Mouse (Mus musculus) Patski (cell line): ENCODE data around the gene Klhl10. TPM values are rescaled to one million over a fixed set of nuclear protein-coding genes. Genes with fewer than 3 reads are reported as not detected.

Experiments
- ATAC-seq: fragments of 100-300 bp; one replicate; pipeline ENCODE4 v1.8.0; 2021
- CTCF ChIA-PET: fragments of 350-600 bp; sonication (Branson Sonifier 250); formaldehyde crosslinking; loops from one replicate; lab custom pipeline; 2022; ENCODE audit warnings: inconsistent platforms; lab: Charles Lee
- POLR2A ChIA-PET: fragments of 350-600 bp; sonication (Branson Sonifier 250); formaldehyde crosslinking; loops from one replicate; lab custom pipeline; 2022; ENCODE audit warnings: antibody characterized with exemption, inconsistent platforms; lab: Charles Lee
- DNase-seq: peaks from one replicate; pipeline ENCODE4 v3.0.0-alpha.2; 2011; ENCODE audit warnings: low read depth, low spot score
- H3K27me3 ChIP-seq: fragments of 371-371 bp; one replicate; pipeline ENCODE4 v1.5.1; 2021
- CTCF ChIP-seq: fragments of 100-300 bp; IDR thresholded peaks from one replicate; pipeline ENCODE4 v1.5.1; 2021
- in situ Hi-C: fragments of 300-500 bp; cut with MboI; formaldehyde crosslinking; loops from 3 replicates; pipeline ENCODE4 v1.11.1; 2018; ENCODE audit warnings: low pct_unique_long_range_greater_than_20kb, mixed read lengths
- polyA plus RNA-seq: library from polyadenylated mRNA; unstranded; gene quantifications from one replicate; pipeline ENCODE4 v1.2.3, GENCODE M21; 2021

The Klhl10 gene
- polyA plus RNA-seq, 1 experiment from 2014 or later, result 0.44 TPM

- no peaks in the 10 kb centered on the region for H3K27me3 ChIP-seq
- in situ Hi-C loops, result loop anchor here (5.0 kb wide), 1 partner anchor 273 kb away; no protein-coding TSS in a partner anchor
- ChIA-PET POLR2A (interaction anchor here (0.5 kb wide), 1 partner anchor 261 kb away, joined by 5 read pairs; no protein-coding TSS in a partner anchor), CTCF (interaction anchor here (1.8 kb wide), 1 partner anchor 132 kb away, joined by 4 read pairs; no protein-coding TSS in a partner anchor)
- TF ChIP-seq CTCF, result no peak
- ATAC-seq, result no peak
- no peak for DNase-seq
Measured at GRCm38 (mm10) chr11:100423836-100424235, 17.9 kb upstream of the Klhl10 start.

- ATAC-seq, result peak; percentile 76
- ChIA-PET CTCF (interaction anchor here (0.7 to 2.5 kb wide), 9 partner anchors 10 to 102 kb away, joined by 3 to 15 read pairs (median 5); partner anchors contain the start of gene Acly), POLR2A (interaction anchor here (1.0 kb wide), 1 partner anchor 27 kb away, joined by 3 read pairs; no protein-coding TSS in a partner anchor)
- no peaks in the 10 kb centered on the region for H3K27me3 ChIP-seq
- no peak for DNase-seq
- peak; percentile 93 for TF ChIP-seq CTCF
- in situ Hi-C loops, result loop anchor here (5.0 kb wide), 2 partner anchors 41 to 131 kb away; no protein-coding TSS in a partner anchor
Measured at GRCm38 (mm10) chr11:100425851-100426250, 15.9 kb upstream of the Klhl10 start.

GRCm38 (mm10) chr11:100426820-100427219 lies 14.9 kb upstream of the Klhl10 start:
- ChIA-PET POLR2A (interaction anchor here (0.6 kb wide), 2 partner anchors 182 to 336 kb away, joined by 3 to 5 read pairs; partner anchors contain the start of gene Hcrt), CTCF (interaction anchor here (1.4 to 2.5 kb wide), 3 partner anchors 11 to 95 kb away, joined by 5 to 15 read pairs (median 6); no protein-coding TSS in a partner anchor)
- DNase-seq, result no peak

GRCm38 (mm10) chr11:100428612-100429199 lies 13.0 kb upstream of the Klhl10 start:
- POLR2A ChIA-PET, result interaction anchor here (0.9 to 1.3 kb wide), 3 partner anchors 9 to 34 kb away, joined by 3 read pairs; partner anchors contain the start of gene P3h4
- DNase-seq (no peak), ATAC-seq (no peak)
- CTCF ChIA-PET, result interaction anchor here (1.1 kb wide), 1 partner anchor 9 kb away, joined by 3 read pairs; no protein-coding TSS in a partner anchor
- H3K27me3 ChIP-seq, result no peaks in the 10 kb centered on the region
- no peak for TF ChIP-seq CTCF
- in situ Hi-C loops, result loop anchor here (5.0 kb wide), 2 partner anchors 39 to 129 kb away; no protein-coding TSS in a partner anchor

More at GRCm38 (mm10) chr11:100426820-100427219, 14.9 kb upstream of the Klhl10 start:
- no peak for ATAC-seq
- H3K27me3 ChIP-seq, result no peaks in the 10 kb centered on the region
- TF ChIP-seq CTCF, result no peak
- in situ Hi-C loops, result loop anchor here (5.0 kb wide), 2 partner anchors 40 to 130 kb away; no protein-coding TSS in a partner anchor

- no peak for ATAC-seq
- ChIA-PET CTCF (interaction anchor here (1.1 kb wide), 1 partner anchor 62 kb away, joined by 3 read pairs; no protein-coding TSS in a partner anchor), POLR2A (interaction anchor here (1.1 to 1.3 kb wide), 3 partner anchors 9 to 16 kb away, joined by 3 read pairs; partner anchors contain the start of gene P3h4)
- no peaks in the 10 kb centered on the region for H3K27me3 ChIP-seq
- in situ Hi-C loops, result no loop called here
- no peak for DNase-seq
- TF ChIP-seq CTCF, result no peak
Measured at GRCm38 (mm10) chr11:100430052-100430451, 11.7 kb upstream of the Klhl10 start.

GRCm38 (mm10) chr11:100432002-100432401 lies 9.7 kb upstream of the Klhl10 start:
- no peaks in the 10 kb centered on the region for H3K27me3 ChIP-seq
- ChIA-PET POLR2A (interaction anchor here (0.6 kb wide), 1 partner anchor 1011 kb away, joined by 3 read pairs; no protein-coding TSS in a partner anchor), CTCF (no interaction called here)
- DNase-seq, result no peak
- ATAC-seq, result no peak
- no peak for TF ChIP-seq CTCF
- in situ Hi-C loops, result no loop called here

- CTCF ChIA-PET, result interaction anchor here (1.0 to 1.2 kb wide), 3 partner anchors 10 to 41 kb away, joined by 3 to 5 read pairs (median 4); no protein-coding TSS in a partner anchor
- no peak for TF ChIP-seq CTCF
- no peaks in the 10 kb centered on the region for H3K27me3 ChIP-seq
- POLR2A ChIA-PET, result interaction anchor here (0.7 kb wide), 1 partner anchor 50 kb away, joined by 3 read pairs; no protein-coding TSS in a partner anchor
- in situ Hi-C loops, result no loop called here
- no peak for DNase-seq
- no peak for ATAC-seq
Measured at GRCm38 (mm10) chr11:100435678-100436246, 6.0 kb upstream of the Klhl10 start.

- DNase-seq (peak; percentile 30), ATAC-seq (no peak)
- no peak for TF ChIP-seq CTCF
- ChIA-PET CTCF (interaction anchor here (0.7 to 2.6 kb wide), 3 partner anchors 9 to 45 kb away, joined by 3 to 15 read pairs (median 3); no protein-coding TSS in a partner anchor), POLR2A (no interaction called here)
- H3K27me3 ChIP-seq, result no peaks in the 10 kb centered on the region
- in situ Hi-C loops, result no loop called here
Measured at GRCm38 (mm10) chr11:100437901-100438300, 3.8 kb upstream of the Klhl10 start.

GRCm38 (mm10) chr11:100440691-100441522 lies 810 bp upstream of the Klhl10 start:
- DNase-seq (no peak), ATAC-seq (peak; percentile 38)
- in situ Hi-C loops, result no loop called here
- POLR2A ChIA-PET, result interaction anchor here (1.3 kb wide), 1 partner anchor 31 kb away, joined by 5 read pairs; the partner anchor contains the start of gene Klhl11
- CTCF ChIA-PET, result no interaction called here
- no peaks in the 10 kb centered on the region for H3K27me3 ChIP-seq
- TF ChIP-seq CTCF, result no peak
